Mouse (Mus musculus): Measurements from ENCODE around the gene Olfr1134. TPM values are rescaled to one million over a fixed set of nuclear protein-coding genes. Genes with fewer than 3 reads are reported as not detected.

The Olfr1134 gene
- not detected in 2 replicates for polyA plus RNA-seq (2012; rRNA removed)

DNA sequence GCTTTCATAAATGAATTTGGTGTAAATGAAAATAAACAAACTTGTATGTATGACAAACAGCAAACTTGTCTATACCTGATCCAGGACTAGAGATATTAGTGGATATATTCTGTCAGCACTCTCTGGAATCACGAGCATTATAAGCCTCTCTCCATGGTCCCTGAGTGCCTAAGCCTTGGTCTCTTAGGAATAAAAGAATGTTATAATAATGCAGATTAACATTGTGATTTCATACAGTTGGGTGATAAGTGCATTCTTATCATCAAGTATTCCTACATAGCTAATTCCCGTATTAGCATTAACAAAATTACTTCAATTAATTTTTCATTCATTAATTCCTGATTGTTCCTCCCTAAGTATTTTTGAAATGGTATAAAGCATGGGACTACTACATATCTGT is at the start of gene Olfr1134:
Gene Olfr1134, minus strand, starts transcription at position 101 of the 400 bp plus-strand sequence.

DNA sequence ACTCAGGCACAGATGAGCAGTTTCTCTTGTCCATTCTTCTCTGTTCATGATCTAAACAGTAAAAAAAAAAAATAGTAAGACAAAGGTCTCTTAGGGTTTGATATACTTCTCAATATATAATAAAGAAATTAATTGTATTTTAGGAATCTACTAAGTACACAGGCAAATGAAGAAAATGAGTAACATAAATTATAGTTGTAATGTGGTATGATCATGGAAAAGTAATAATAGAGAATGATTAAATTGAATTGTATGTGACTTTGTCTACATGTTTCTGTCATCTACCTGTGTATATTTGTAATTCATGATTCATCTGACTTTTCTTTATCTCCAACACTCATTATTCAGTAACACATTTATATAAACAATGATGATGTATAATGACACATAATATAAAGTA is 35.6 kb upstream of the Olfr1134 start, which contains the start of gene Olfr1136:
Gene Olfr1136, minus strand, starts transcription at position 101 of the 400 bp plus-strand sequence.

DNA sequence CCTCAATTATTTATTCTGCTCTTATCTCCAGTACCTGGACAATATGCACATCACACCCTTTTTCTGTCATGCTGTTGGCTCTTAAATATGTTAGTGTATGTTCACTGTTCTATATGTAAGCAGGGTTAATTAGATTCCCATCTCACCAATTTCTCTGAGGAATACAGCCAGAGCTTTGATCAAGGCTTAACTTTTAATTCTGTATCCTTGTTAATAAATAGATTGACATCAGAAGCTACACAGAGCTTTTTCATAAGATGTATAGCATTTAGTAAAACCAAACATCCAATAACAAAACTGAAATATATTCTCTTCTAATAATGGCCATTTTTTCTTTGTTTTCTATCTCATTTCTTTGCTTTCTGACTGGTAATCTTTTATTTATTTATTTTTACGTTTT is 15.3 kb upstream of the Olfr1134 start, which contains the start of gene Olfr1135:
Gene Olfr1135, minus strand, starts transcription at position 101 of the 400 bp plus-strand sequence.

DNA sequence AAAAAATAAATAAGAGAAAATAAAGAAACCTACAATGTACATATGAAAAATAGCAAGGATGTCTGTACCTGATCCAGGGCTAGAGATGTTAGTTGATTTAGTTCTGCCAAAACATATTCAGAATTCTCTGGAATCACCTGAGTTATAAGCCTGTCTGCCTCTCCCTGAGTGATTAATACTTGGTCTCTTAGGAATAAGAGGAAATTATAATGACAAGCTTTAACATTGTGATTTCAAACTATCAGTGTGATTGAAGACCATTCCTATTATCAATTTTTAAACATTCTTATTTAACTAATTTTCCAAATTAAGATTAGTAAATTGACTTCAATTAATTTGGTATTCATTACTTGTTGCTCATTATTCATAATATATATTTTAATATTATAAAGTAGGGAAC is 11.0 kb downstream of the Olfr1134 start, which contains the start of gene Olfr1133:
Gene Olfr1133, minus strand, starts transcription at position 101 of the 400 bp plus-strand sequence.

DNA sequence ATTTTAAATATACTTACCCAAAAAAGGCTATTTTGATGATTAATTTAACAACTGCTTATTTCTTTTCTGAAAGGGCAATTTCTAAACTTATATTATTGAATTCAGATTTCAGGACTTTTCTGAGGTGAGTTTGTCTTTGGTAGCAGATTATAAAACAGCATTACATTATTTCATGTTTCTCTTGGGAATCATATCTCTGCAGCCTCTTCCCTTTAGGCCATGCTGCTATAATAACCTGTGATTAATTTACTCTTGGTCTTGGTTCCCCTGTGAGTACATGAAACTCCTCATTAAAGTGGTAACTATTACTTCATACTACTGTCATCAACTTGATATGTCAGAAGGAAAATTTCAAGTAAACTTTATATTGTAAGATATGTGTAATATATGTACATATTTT is 20.8 kb downstream of the Olfr1134 start, which contains the start of gene Olfr1132:
Gene Olfr1132, minus strand, starts transcription at position 101 of the 400 bp plus-strand sequence.

DNA sequence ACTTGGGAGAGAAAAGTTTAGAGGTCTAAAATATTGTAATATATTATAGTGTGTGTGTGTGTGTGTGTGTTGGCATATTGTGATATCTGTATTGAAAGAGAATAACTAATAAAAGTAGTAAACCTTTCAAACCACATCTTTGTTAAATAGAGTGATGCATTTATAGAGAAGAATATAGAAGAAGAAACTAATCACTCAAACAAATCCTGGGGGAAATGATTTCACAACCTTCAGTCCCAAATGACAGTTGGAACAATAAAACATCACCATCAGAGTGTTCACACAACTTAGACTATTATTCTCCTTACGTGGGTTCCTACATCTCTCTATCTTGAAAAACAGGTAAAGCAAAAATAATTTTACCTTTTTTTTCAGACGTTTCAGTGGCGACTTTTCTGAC is 31.5 kb downstream of the Olfr1134 start, which contains the start of gene Olfr1131:
Gene Olfr1131, plus strand, starts transcription at position 301 of the 400 bp plus-strand sequence.

DNA sequence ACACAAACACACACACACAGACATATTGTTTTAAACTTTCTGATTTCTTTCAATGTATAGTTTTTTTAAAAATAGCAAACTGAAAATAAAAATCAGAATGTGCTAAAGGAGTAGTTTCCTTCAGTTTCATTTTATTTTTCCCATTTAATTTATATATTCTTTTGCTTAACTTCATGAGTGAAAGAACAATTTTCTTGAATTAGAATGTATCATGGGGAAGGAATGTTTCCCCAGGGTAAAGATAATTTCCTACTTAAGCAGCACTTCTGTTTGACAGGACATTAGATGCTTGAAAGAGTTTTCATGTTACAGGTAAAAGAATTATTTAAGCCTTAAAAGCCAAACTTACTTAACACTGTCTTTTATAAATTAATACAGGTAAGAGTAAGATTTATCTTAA is 52.3 kb downstream of the Olfr1134 start, which contains the start of gene Olfr1130:
Gene Olfr1130, plus strand, starts transcription at position 301 of the 400 bp plus-strand sequence.

Other genes with a start within 250 kb of the Olfr1134 start
- gene Olfr1123, start 241.8 kb downstream of the Olfr1134 start, polyA plus RNA-seq (2012; rRNA removed) = not detected in 2 replicates
- not detected in 2 replicates for gene Olfr1124, start 228.2 kb downstream of the Olfr1134 start, polyA plus RNA-seq (2012; rRNA removed)
- not detected in 2 replicates for gene Olfr1126, start 204.5 kb downstream of the Olfr1134 start, polyA plus RNA-seq (2012; rRNA removed)
- not detected in 2 replicates for gene Pramel7, start 161.4 kb downstream of the Olfr1134 start, polyA plus RNA-seq (2012; rRNA removed)
- gene Pramel6, start 151.9 kb downstream of the Olfr1134 start, polyA plus RNA-seq (2012; rRNA removed) = not detected in 2 replicates
- not detected in 2 replicates for gene Olfr153, start 126.7 kb downstream of the Olfr1134 start, polyA plus RNA-seq (2012; rRNA removed)
- not detected in 2 replicates for gene Olfr1128, start 112.9 kb downstream of the Olfr1134 start, polyA plus RNA-seq (2012; rRNA removed)
- gene Olfr1129, start 84.6 kb downstream of the Olfr1134 start, polyA plus RNA-seq (2012; rRNA removed) = not detected in 2 replicates
- gene Olfr1130, start 52.2 kb downstream of the Olfr1134 start, polyA plus RNA-seq (2012; rRNA removed) = not detected in 2 replicates
- gene Olfr1131, start 31.4 kb downstream of the Olfr1134 start, polyA plus RNA-seq (2012; rRNA removed) = not detected in 2 replicates
- not detected in 2 replicates for gene Olfr1132, start 20.9 kb downstream of the Olfr1134 start, polyA plus RNA-seq (2012; rRNA removed)
- gene Olfr1133, start 11.1 kb downstream of the Olfr1134 start, polyA plus RNA-seq (2012; rRNA removed) = not detected in 2 replicates
- gene Olfr1135, start 15.2 kb upstream of the Olfr1134 start, polyA plus RNA-seq (2012; rRNA removed) = not detected in 2 replicates
- gene Olfr1136, start 35.5 kb upstream of the Olfr1134 start, polyA plus RNA-seq (2012; rRNA removed) = not detected in 2 replicates
- not detected in 2 replicates for gene Olfr1137, start 54.7 kb upstream of the Olfr1134 start, polyA plus RNA-seq (2012; rRNA removed)
- not detected in 2 replicates for gene Olfr1138, start 81.5 kb upstream of the Olfr1134 start, polyA plus RNA-seq (2012; rRNA removed)
- gene Olfr1140, start 85.3 kb upstream of the Olfr1134 start, polyA plus RNA-seq (2012; rRNA removed) = not detected in 2 replicates
- not detected in 2 replicates for gene Olfr1141, start 95.5 kb upstream of the Olfr1134 start, polyA plus RNA-seq (2012; rRNA removed)
- not detected in 2 replicates for gene Olfr152, start 121.0 kb upstream of the Olfr1134 start, polyA plus RNA-seq (2012; rRNA removed)
- gene Olfr1143, start 142.1 kb upstream of the Olfr1134 start, polyA plus RNA-seq (2012; rRNA removed) = not detected in 2 replicates
- not detected in 2 replicates for gene Olfr1145, start 151.4 kb upstream of the Olfr1134 start, polyA plus RNA-seq (2012; rRNA removed)
- gene Olfr1148, start 172.1 kb upstream of the Olfr1134 start, polyA plus RNA-seq (2012; rRNA removed) = not detected in 2 replicates
- gene Olfr1150-ps1, start 185.5 kb upstream of the Olfr1134 start, polyA plus RNA-seq (2012; rRNA removed) = not detected in 2 replicates
- not detected in 2 replicates for gene Olfr1151, start 197.4 kb upstream of the Olfr1134 start, polyA plus RNA-seq (2012; rRNA removed)
- not detected in 2 replicates for gene Olfr1152, start 208.0 kb upstream of the Olfr1134 start, polyA plus RNA-seq (2012; rRNA removed)
- gene Olfr1153, start 236.5 kb upstream of the Olfr1134 start, polyA plus RNA-seq (2012; rRNA removed) = not detected in 2 replicates
- not detected in 2 replicates for gene Olfr1154, start 246.7 kb upstream of the Olfr1134 start, polyA plus RNA-seq (2012; rRNA removed)

Data from stomach, adult 2 months (tissue).